ENCODE assay signal across 18 mouse cellular contexts in genomic region chr11:96199181-96200086, GRCm38 (mm10). TPM values are rescaled to one million over a fixed set of nuclear protein-coding genes. Genes with fewer than 3 reads are reported as not detected.
DNase-seq lines count a peak whose midpoint lies in the region; ATAC-seq and TF ChIP-seq lines count a peak whose summit lies in the region.
"Had no signal": no experiment of that assay in that cellular context is flagged by ENCODE, and none has a peak within 500 bp of the region (broad histone marks: within the 10 kb centered on the region; RNA-seq: fewer than 3 reads in every experiment).

No protein-coding gene starts in this region.

- DNase-seq in kidney, adult 18-20 months, result no peak
- peak; percentile 12 for DNase-seq in thymus, postnatal 4 days
- no peak for DNase-seq in thymus, postnatal 10 days (ENCODE audit: low spot score in 2 of 2)
- peak; percentile 59 for DNase-seq in R1 (ENCODE audit: low read depth, low spot score)
- no peak for DNase-seq in cerebellum, adult 18-20 months
- no peak for DNase-seq in layer of hippocampus, adult 11-12 months (ENCODE audit: low spot score)
- DNase-seq in left cerebral cortex, adult 2 months (ENCODE audit: extremely low spot score in 1 of 2, low spot score in 2 of 2), result no peak

- no peaks in the 10 kb centered on the region for H3K36me3 ChIP-seq in kidney, embryonic 15.5 days
- H3K36me3 ChIP-seq: embryonic facial prominence, embryonic 15.5 days; forebrain, embryonic 12.5 days; midbrain, embryonic 13.5 days had no signal

- no peak for ATAC-seq in kidney, embryonic 15.5 days (replicated peaks; ENCODE audit: low FRiP score)
- ATAC-seq: midbrain, embryonic 13.5 days had no signal

- 2% methylated on average over 22 of the region's 22 CpGs for WGBS in kidney, embryonic 15.5 days

- intact Hi-C loops in left cerebral cortex, adult 2 months (cut with DNase I), result loop anchor here (5.0 kb wide), 2 partner anchors 123 to 192 kb away; partner anchors contain the start of genes Hoxb3 and Igf2bp1

- H3K9ac ChIP-seq in kidney, embryonic 15.5 days, result no peak overlapping the region
- H3K9ac ChIP-seq: embryonic facial prominence, embryonic 15.5 days; forebrain, embryonic 12.5 days; liver, embryonic 14.5 days; midbrain, embryonic 13.5 days had no signal

- H3K27ac ChIP-seq in kidney, embryonic 15.5 days, result no peak overlapping the region
- no peak overlapping the region for H3K27ac ChIP-seq in left cerebral cortex, adult 2 months
- H3K27ac ChIP-seq: embryonic facial prominence, embryonic 15.5 days; forebrain, embryonic 12.5 days; liver, embryonic 14.5 days; midbrain, embryonic 13.5 days had no signal

- H3K4me2 ChIP-seq in kidney, embryonic 15.5 days, result peak overlapping the region; percentile 35
- H3K4me2 ChIP-seq: embryonic facial prominence, embryonic 15.5 days; forebrain, embryonic 12.5 days; midbrain, embryonic 13.5 days had no signal

- H3K4me3 ChIP-seq in kidney, embryonic 15.5 days (replicated peaks), result peak overlapping the region; percentile 10; the same call in 1 of the 2 replicates
- no peak overlapping the region for H3K4me3 ChIP-seq in left cerebral cortex, adult 2 months
- H3K4me3 ChIP-seq: embryonic facial prominence, embryonic 15.5 days; forebrain, embryonic 12.5 days; midbrain, embryonic 13.5 days had no signal

- H3K9me3 ChIP-seq in kidney, embryonic 15.5 days (replicated peaks), result no peaks in the 10 kb centered on the region
- H3K9me3 ChIP-seq: embryonic facial prominence, embryonic 15.5 days; forebrain, embryonic 12.5 days; midbrain, embryonic 13.5 days had no signal

- no peak for TF ChIP-seq CTCF in left cerebral cortex, adult 2 months (IDR thresholded peaks at IDR 0.05)

- H3K4me1 ChIP-seq in kidney, embryonic 15.5 days, result peaks cover 20% of the 10 kb centered on the region
- H3K4me1 ChIP-seq: forebrain, embryonic 12.5 days; midbrain, embryonic 13.5 days had no signal

- H3K27me3 ChIP-seq in kidney, embryonic 15.5 days, result peaks cover 100% of the 10 kb centered on the region

RNA-seq across cellular contexts. Expression of gene Hoxb13, which starts 5.3 kb away (rescaled TPM):
- polyA plus RNA-seq in kidney, embryonic 15.5 days (2015; fragmentation: Nextera tagmentation; extraction: Ambion mirVana), result 0.09 and 1.0 TPM in 2 replicates
- total RNA-seq in left cerebral cortex, adult 2 months (2021), result not detected
- total RNA-seq: adrenal gland, postnatal 25 days; granulocyte monocyte progenitor cell, adult 5-6 weeks; heart, postnatal 10 days; left cerebral cortex, adult 8-10 months had no signal
- polyA plus RNA-seq: embryonic facial prominence, embryonic 15.5 days; forebrain, embryonic 12.5 days; large intestine, adult 2 months; liver, embryonic 14.5 days; midbrain, embryonic 13.5 days; neural tube, embryonic 14.5 days had no signal

Comparison
In these comparisons a context has a peak if more than half of its experiments do, and no peak if none do; other contexts are left out.
1. DNase-seq: peak in thymus, postnatal 4 days (single experiment) and R1 (single experiment); none in kidney, adult 18-20 months (single experiment), thymus, postnatal 10 days (0 of 2), cerebellum, adult 18-20 months (0 of 2), layer of hippocampus, adult 11-12 months (single experiment) and left cerebral cortex, adult 2 months (0 of 2).